Mouse (Mus musculus) retina, postnatal 7 days (tissue): ENCODE results near the gene Scn2b.

ENCODE experiments used
- DNase-seq: peaks from one replicate; pipeline ENCODE4 v3.0.0-alpha.2; 2012; ENCODE audit warnings: low read depth, low spot score

Gene Scn2b

GRCm38 (mm10) chr9:45119954-45120530, 2.5 kb downstream of the Scn2b start:
- no peak for DNase-seq

GRCm38 (mm10) chr9:45120567-45120966, 3.0 kb downstream of the Scn2b start:
- no peak for DNase-seq

- DNase-seq: no peak
Measured at GRCm38 (mm10) chr9:45121001-45121400, 3.4 kb downstream of the Scn2b start.

GRCm38 (mm10) chr9:45121769-45122168, 4.2 kb downstream of the Scn2b start:
- DNase-seq: peak; percentile 56

- no peak for DNase-seq
Measured at GRCm38 (mm10) chr9:45122209-45122761, 4.7 kb downstream of the Scn2b start.

- no peak for DNase-seq
Measured at GRCm38 (mm10) chr9:45125211-45125610, 7.6 kb downstream of the Scn2b start.

GRCm38 (mm10) chr9:45126941-45127340, 9.4 kb downstream of the Scn2b start:
- DNase-seq: no peak

- no peak for DNase-seq
Measured at GRCm38 (mm10) chr9:45130119-45130518, 12.5 kb downstream of the Scn2b start.

- DNase-seq: no peak
Measured at GRCm38 (mm10) chr9:45133484-45134310, 16.1 kb downstream of the Scn2b start.

GRCm38 (mm10) chr9:45136442-45137169, 19.0 kb downstream of the Scn2b start:
- DNase-seq: no peak

- DNase-seq: no peak
Measured at GRCm38 (mm10) chr9:45138191-45139032, 20.8 kb downstream of the Scn2b start, which contains the start of gene Scn4b. TSS of gene Scn4b (plus strand) at chr9:45138395.

- DNase-seq: no peak
Measured at GRCm38 (mm10) chr9:45139082-45139481, 21.5 kb downstream of the Scn2b start.

GRCm38 (mm10) chr9:45140945-45141344, 23.4 kb downstream of the Scn2b start:
- no peak for DNase-seq

- DNase-seq: no peak
Measured at GRCm38 (mm10) chr9:45142686-45143085, 25.1 kb downstream of the Scn2b start.

- DNase-seq: no peak
Measured at GRCm38 (mm10) chr9:45145533-45146266, 28.1 kb downstream of the Scn2b start.

- DNase-seq: peak; percentile 51
Measured at GRCm38 (mm10) chr9:45146267-45146597, 28.6 kb downstream of the Scn2b start.

- no peak for DNase-seq
Measured at GRCm38 (mm10) chr9:45150933-45151332, 33.4 kb downstream of the Scn2b start.

GRCm38 (mm10) chr9:45153361-45153760, 35.8 kb downstream of the Scn2b start:
- DNase-seq: no peak

GRCm38 (mm10) chr9:45167903-45168302, 50.3 kb downstream of the Scn2b start:
- DNase-seq: no peak

GRCm38 (mm10) chr9:45170150-45170549, 52.6 kb downstream of the Scn2b start:
- DNase-seq: no peak
